Mouse (Mus musculus) limb, embryonic 11.5 days (tissue): Measurements from ENCODE around the gene Bmper. TPM values are rescaled to one million over a fixed set of nuclear protein-coding genes. Genes with fewer than 3 reads are reported as not detected.

ENCODE experiments used
- ATAC-seq: fragments of 200-750 bp; cut with Nextera tagmentation; 2 replicates; pipeline ENCODE4 v1.8.0; 2017; ENCODE audit warnings: low read depth; ENCODE audit not compliant: insufficient number of reproducible peaks, low FRiP score, low TSS enrichment
- DNase-seq: peaks from one replicate; pipeline ENCODE4 v3.0.0-alpha.2; 2015; ENCODE audit warnings: low spot score
- H3K27ac ChIP-seq: fragments of 300-500 bp; sonication (generic); replicated peaks from 2 replicates; pipeline ENCODE4 v1.5.1; 2014; ENCODE audit warnings: low read depth, mild to moderate bottlenecking, low read length
- H3K27me3 ChIP-seq: fragments of 300-500 bp; sonication (generic); 2 replicates; pipeline ENCODE4 v1.6.1; 2014; ENCODE audit warnings: mild to moderate bottlenecking, low read length, mixed read lengths; ENCODE audit not compliant: control insufficient read depth, insufficient read depth
- H3K36me3 ChIP-seq: fragments of 300-500 bp; sonication (generic); 2 replicates; pipeline ENCODE4 v1.6.1; 2014; ENCODE audit warnings: mild to moderate bottlenecking, low read length, moderate library complexity, mixed read lengths; ENCODE audit not compliant: control insufficient read depth, insufficient read depth
- H3K4me1 ChIP-seq: fragments of 300-500 bp; sonication (generic); 2 replicates; pipeline ENCODE4 v1.6.1; 2014; ENCODE audit warnings: low read length, mixed read lengths; ENCODE audit not compliant: control insufficient read depth, insufficient read depth
- H3K4me2 ChIP-seq: fragments of 300-500 bp; sonication (generic); 2 replicates; pipeline ENCODE4 v1.6.1; 2014; ENCODE audit warnings: low read depth, mild to moderate bottlenecking, moderate library complexity; ENCODE audit not compliant: severe bottlenecking
- H3K4me3 ChIP-seq: fragments of 300-500 bp; sonication (generic); 2 replicates; pipeline ENCODE4 v1.5.1; 2014; ENCODE audit warnings: low read depth, low read length
- H3K9ac ChIP-seq: fragments of 300-500 bp; sonication (generic); 2 replicates; pipeline ENCODE4 v1.6.1; 2014; ENCODE audit warnings: mild to moderate bottlenecking, low read length
- H3K9me3 ChIP-seq: fragments of 300-500 bp; sonication (generic); 2 replicates; pipeline ENCODE4 v1.6.1; 2016; ENCODE audit warnings: low read length; ENCODE audit not compliant: control insufficient read depth
- WGBS: fragments of 180-500 bp; shearing (Covaris S2); extraction: QIAGEN DNeasy Blood & Tissue Kit; methylation state at CpG from one replicate; pipeline ENCODE4 v1.1.7; 2014; 5-methylcytosine and 5-hydroxymethylcytosine counted together
- polyA plus RNA-seq: library from polyadenylated mRNA; unstranded; fragments of >200 nt; fragmentation: Nextera tagmentation; extraction: Ambion mirVana; gene quantifications from 2 replicates; pipeline ENCODE4 v1.2.1, GENCODE M21; 2014

Gene Bmper
- polyA plus RNA-seq, 1 experiment from 2014 or later: 4.9 TPM

- 0 out of 2 replicates have a peak, but pooled peaks cover 2% of the 10 kb centered on the region for H3K27me3 ChIP-seq
- ATAC-seq (no peak), DNase-seq (no peak)
- 85% methylated on average over 1 of the region's 1 CpGs for WGBS
- no peak overlapping the region for H3K27ac ChIP-seq
- peaks cover 6% of the 10 kb centered on the region for H3K4me1 ChIP-seq
- no peak overlapping the region for H3K9ac ChIP-seq
- H3K36me3 ChIP-seq: no peaks in the 10 kb centered on the region
- H3K4me3 ChIP-seq: no peak overlapping the region
- no peaks in the 10 kb centered on the region for H3K9me3 ChIP-seq
- H3K4me2 ChIP-seq: no peak overlapping the region
These were observed 23.0 kb upstream of the Bmper start for GRCm38 (mm10) chr9:23199841-23200240.

GRCm38 (mm10) chr9:23200828-23201227 is 22.0 kb upstream of the Bmper start:
- DNase-seq: no peak

GRCm38 (mm10) chr9:23202431-23202830 is 20.4 kb upstream of the Bmper start:
- Histone ChIP-seq H3K4me3 (no peak overlapping the region), H3K9me3 (no peaks in the 10 kb centered on the region), H3K27me3 (0 out of 2 replicates have a peak, but pooled peaks cover 2% of the 10 kb centered on the region), H3K9ac (no peak overlapping the region), H3K4me2 (no peak overlapping the region), H3K4me1 (peaks cover 12% of the 10 kb centered on the region), H3K27ac (no peak overlapping the region), H3K36me3 (no peaks in the 10 kb centered on the region)
- 86% methylated on average over 4 of the region's 4 CpGs for WGBS
- DNase-seq (no peak), ATAC-seq (no peak)

More at GRCm38 (mm10) chr9:23200828-23201227, 22.0 kb upstream of the Bmper start:
- H3K9me3 ChIP-seq: no peaks in the 10 kb centered on the region
- no peak overlapping the region for H3K4me2 ChIP-seq
- H3K27me3 ChIP-seq: 0 out of 2 replicates have a peak, but pooled peaks cover 2% of the 10 kb centered on the region
- no peak overlapping the region for H3K27ac ChIP-seq
- no peak for ATAC-seq
- 82% methylated on average over 4 of the region's 4 CpGs for WGBS
- H3K4me3 ChIP-seq: no peak overlapping the region
- no peaks in the 10 kb centered on the region for H3K36me3 ChIP-seq
- H3K9ac ChIP-seq: no peak overlapping the region
- peaks cover 12% of the 10 kb centered on the region for H3K4me1 ChIP-seq

GRCm38 (mm10) chr9:23204339-23205288 is 18.3 kb upstream of the Bmper start:
- 10% methylated on average over 17 of the region's 17 CpGs for WGBS
- H3K4me3 ChIP-seq: no peak overlapping the region
- no peak for DNase-seq
- no peak overlapping the region for H3K9ac ChIP-seq
- H3K4me1 ChIP-seq: peaks cover 12% of the 10 kb centered on the region
- no peaks in the 10 kb centered on the region for H3K36me3 ChIP-seq
- H3K27ac ChIP-seq: no peak overlapping the region
- peak overlapping the region; percentile 22; the same call in 1 of the 2 replicates for H3K4me2 ChIP-seq
- no peak for ATAC-seq
- H3K9me3 ChIP-seq: no peaks in the 10 kb centered on the region
- 0 out of 2 replicates have a peak, but pooled peaks cover 2% of the 10 kb centered on the region for H3K27me3 ChIP-seq

- H3K27me3 ChIP-seq: 0 out of 2 replicates have a peak, but pooled peaks cover 2% of the 10 kb centered on the region
- 3% methylated on average over 3 of the region's 3 CpGs for WGBS
- H3K9me3 ChIP-seq: no peaks in the 10 kb centered on the region
- H3K4me1 ChIP-seq: peaks cover 12% of the 10 kb centered on the region
- ATAC-seq (no peak), DNase-seq (no peak)
- no peak overlapping the region for H3K4me3 ChIP-seq
- H3K4me2 ChIP-seq: no peak overlapping the region
- H3K9ac ChIP-seq: no peak overlapping the region
- no peak overlapping the region for H3K27ac ChIP-seq
- no peaks in the 10 kb centered on the region for H3K36me3 ChIP-seq
These were observed 17.6 kb upstream of the Bmper start for GRCm38 (mm10) chr9:23205304-23205703.

GRCm38 (mm10) chr9:23205757-23206156 is 17.1 kb upstream of the Bmper start:
- DNase-seq (no peak), ATAC-seq (no peak)
- Histone ChIP-seq H3K4me2 (no peak overlapping the region), H3K9me3 (no peaks in the 10 kb centered on the region), H3K27ac (no peak overlapping the region), H3K4me3 (no peak overlapping the region), H3K27me3 (0 out of 2 replicates have a peak, but pooled peaks cover 2% of the 10 kb centered on the region), H3K9ac (no peak overlapping the region), H3K4me1 (peaks cover 12% of the 10 kb centered on the region), H3K36me3 (no peaks in the 10 kb centered on the region)
- 53% methylated on average over 3 of the region's 3 CpGs for WGBS

GRCm38 (mm10) chr9:23206181-23206580 is 16.7 kb upstream of the Bmper start:
- Histone ChIP-seq H3K36me3 (no peaks in the 10 kb centered on the region), H3K27me3 (0 out of 2 replicates have a peak, but pooled peaks cover 2% of the 10 kb centered on the region), H3K4me3 (no peak overlapping the region), H3K9me3 (no peaks in the 10 kb centered on the region), H3K4me2 (no peak overlapping the region), H3K9ac (no peak overlapping the region), H3K27ac (no peak overlapping the region), H3K4me1 (peaks cover 12% of the 10 kb centered on the region)
- DNase-seq (no peak), ATAC-seq (no peak)
- 79% methylated on average over 5 of the region's 5 CpGs for WGBS

- Histone ChIP-seq H3K27me3 (no peaks in the 10 kb centered on the region), H3K27ac (no peak overlapping the region), H3K4me2 (no peak overlapping the region), H3K36me3 (no peaks in the 10 kb centered on the region), H3K4me3 (no peak overlapping the region), H3K9ac (no peak overlapping the region), H3K9me3 (no peaks in the 10 kb centered on the region), H3K4me1 (no peaks in the 10 kb centered on the region)
- whole genome bisulfite sequencing: 6% methylated on average over 11 of the region's 11 CpGs
- ATAC-seq (peak; percentile 51; the same call in 1 of the 2 replicates), DNase-seq (peak; percentile 87)
These were observed 10.6 kb upstream of the Bmper start for GRCm38 (mm10) chr9:23212303-23212702.
